In the genomic region with DNA sequence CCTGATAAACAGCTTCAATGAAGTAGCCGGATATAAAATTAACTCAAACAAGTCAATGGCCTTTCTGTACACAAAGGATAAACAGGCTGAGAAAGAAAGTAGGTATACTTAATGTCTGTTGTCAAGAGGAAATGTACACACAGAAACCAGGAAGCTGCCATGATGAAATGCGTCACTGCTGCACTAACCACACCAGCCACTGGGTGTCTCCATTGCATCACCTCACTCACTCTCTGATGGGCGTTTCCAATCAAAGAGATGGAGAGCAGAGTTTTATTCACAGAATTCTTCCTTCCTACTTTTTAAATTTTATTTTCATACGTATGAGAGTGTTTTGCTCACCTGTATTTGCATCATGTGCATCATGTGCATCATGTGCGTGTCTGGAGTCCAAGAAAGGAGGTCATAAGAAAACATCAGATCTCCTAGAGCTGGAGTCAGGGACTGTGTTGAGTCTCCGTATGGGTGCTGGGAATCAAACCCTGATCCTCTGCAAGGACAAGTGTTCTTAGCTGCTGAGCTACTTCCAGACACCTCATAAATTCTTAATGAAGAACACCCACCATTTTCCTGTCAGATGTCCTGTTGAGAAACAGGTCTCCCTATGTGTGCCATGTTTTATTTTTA, we compare ENCODE assay signal across 8 mouse cellular contexts. TPM values are rescaled to one million over a fixed set of nuclear protein-coding genes. Genes with fewer than 3 reads are reported as not detected.
DNase-seq lines count a peak whose midpoint lies in the region; ATAC-seq lines count a peak whose summit lies in the region.
"Had no signal": no experiment of that assay in that cellular context is flagged by ENCODE, and none has a peak within 500 bp of the region (broad histone marks: within the 10 kb centered on the region; RNA-seq: fewer than 3 reads in every experiment).

No protein-coding gene starts in this region.

- peak; percentile 88 for DNase-seq in NIH3T3 (ENCODE audit: low read depth)
- peak; percentile 70 for DNase-seq in c-Kit-positive CD71-positive TER-119-negative erythroid progenitor cells, embryonic 14.5 days (ENCODE audit: low read depth)
- DNase-seq in layer of hippocampus, postnatal 25 days (ENCODE audit: extremely low spot score in 1 of 2, low spot score in 1 of 2) = peak; percentile 61 to 85
- DNase-seq in lung, postnatal 36 days = peak; percentile 95
- peak; percentile 57 to 65 for DNase-seq in right cerebral cortex, postnatal 36 days (ENCODE audit: low spot score in 2 of 2)

- 37% methylated on average over 6 of the region's 6 CpGs for WGBS in forebrain, embryonic 12.5 days

- H3K27ac ChIP-seq in forebrain, embryonic 12.5 days = no peak overlapping the region

- no peaks in the 10 kb centered on the region for H3K27me3 ChIP-seq in forebrain, embryonic 12.5 days
- H3K27me3 ChIP-seq: megakaryocyte, embryonic 14.5 days had no signal

- no peaks in the 10 kb centered on the region for H3K4me1 ChIP-seq in forebrain, embryonic 12.5 days

- peak; percentile 76; the same call in 1 of the 2 replicates for ATAC-seq in forebrain, embryonic 12.5 days (ENCODE audit: low FRiP score)
- ATAC-seq in hematopoietic stem cell, adult 5-6 weeks (replicated peaks in 1 of 2; ENCODE audit: insufficient read depth in 1 of 2, low FRiP score in 2 of 2, low TSS enrichment in 1 of 2, low read depth in 1 of 2, poor library complexity in 2 of 2, severe bottlenecking in 2 of 2) = peak; percentile 100

- H3K9ac ChIP-seq in forebrain, embryonic 12.5 days = no peak overlapping the region

- no peaks in the 10 kb centered on the region for H3K9me3 ChIP-seq in forebrain, embryonic 12.5 days
- H3K9me3 ChIP-seq: megakaryocyte, embryonic 14.5 days had no signal

- no peak overlapping the region for H3K4me2 ChIP-seq in forebrain, embryonic 12.5 days

- no peak overlapping the region for H3K4me3 ChIP-seq in forebrain, embryonic 12.5 days (replicated peaks)
- H3K4me3 ChIP-seq: megakaryocyte, embryonic 14.5 days had no signal

- H3K36me3 ChIP-seq in forebrain, embryonic 12.5 days (replicated peaks) = no peaks in the 10 kb centered on the region

RNA-seq across cellular contexts. Expression of gene Herpud2, which starts 16.0 kb away (rescaled TPM):
- 41.7 and 42.8 TPM in 2 replicates for polyA plus RNA-seq in forebrain, embryonic 12.5 days (2016; fragmentation: Nextera tagmentation; extraction: Ambion mirVana)
- total RNA-seq in hematopoietic stem cell, adult 5-6 weeks (2017) = 24.1 and 28.9 TPM in 2 replicates
- 10 to 100 TPM; 48.5 to 49.8 TPM for total RNA-seq in layer of hippocampus, postnatal 25 days (2021)
